Mouse (Mus musculus) left cerebral cortex, adult 2 months (tissue): Measurements from ENCODE around the gene Disp1. TPM values are rescaled to one million over a fixed set of nuclear protein-coding genes. Genes with fewer than 3 reads are reported as not detected.

Experiments used
- DNase-seq, 2 experiments: peaks; one replicate each; pipeline ENCODE4 v3.0.0; 2021 to 2022; ENCODE audit warnings: low spot score in 2 of 2, mixed read lengths in 1 of 2; ENCODE audit errors: extremely low spot score in 1 of 2
- H3K27ac ChIP-seq: fragments of 200-600 bp; 2 replicates; pipeline ENCODE4 v1.8.1; 2022
- H3K4me3 ChIP-seq: fragments of 200-600 bp; 2 replicates; pipeline ENCODE4 v1.8.1; 2022
- CTCF ChIP-seq: fragments of 200-600 bp; IDR thresholded peaks from 2 replicates; pipeline ENCODE4 v1.8.1; 2022; ENCODE audit warnings: antibody characterized with exemption, mild to moderate bottlenecking, moderate library complexity
- intact Hi-C: fragments of 180-260 bp; cut with DNase I; formaldehyde crosslinking; loops from one replicate; pipeline ENCODE4 v1.15.1; 2025
- total RNA-seq, 2 experiments: library from RNA; stranded (reverse); gene quantifications; 2 replicates each; pipeline ENCODE4 v1.2.3; 2021

Disp1 gene
- total RNA-seq, 2 experiments from 2014 or later, result 5.4 to 7.7 TPM

- no peak for DNase-seq
- intact Hi-C loops, result no loop called here
- Histone ChIP-seq H3K4me3 (no peak overlapping the region), H3K27ac (no peak overlapping the region)
- TF ChIP-seq CTCF, result no peak
These were observed 78.8 kb downstream of the Disp1 start for GRCm38 (mm10) chr1:183142566-183142965.

- no peak for DNase-seq
- TF ChIP-seq CTCF, result no peak
- Histone ChIP-seq H3K4me3 (no peak overlapping the region), H3K27ac (no peak overlapping the region)
- intact Hi-C loops, result no loop called here
These were observed 80.0 kb downstream of the Disp1 start for GRCm38 (mm10) chr1:183141329-183141728.

- TF ChIP-seq CTCF, result no peak
- intact Hi-C loops, result no loop called here
- DNase-seq, result no peak
- no peak overlapping the region for H3K27ac ChIP-seq
- H3K4me3 ChIP-seq, result no peak overlapping the region
These were observed 80.6 kb downstream of the Disp1 start for GRCm38 (mm10) chr1:183140511-183141268.

GRCm38 (mm10) chr1:183138088-183138487 is 83.2 kb downstream of the Disp1 start:
- TF ChIP-seq CTCF, result no peak
- Histone ChIP-seq H3K27ac (no peak overlapping the region), H3K4me3 (no peak overlapping the region)
- DNase-seq, result no peak
- intact Hi-C loops, result no loop called here

GRCm38 (mm10) chr1:183134427-183134826 is 86.9 kb downstream of the Disp1 start:
- no peak for DNase-seq
- no peak for TF ChIP-seq CTCF
- intact Hi-C loops, result loop anchor here (5.0 kb wide), 1 partner anchor 577 kb away; no protein-coding TSS in a partner anchor
- Histone ChIP-seq H3K4me3 (no peak overlapping the region), H3K27ac (no peak overlapping the region)

- DNase-seq, result no peak
- intact Hi-C loops, result loop anchor here (5.0 kb wide), 1 partner anchor 576 kb away; no protein-coding TSS in a partner anchor
- H3K27ac ChIP-seq, result no peak overlapping the region
- no peak for TF ChIP-seq CTCF
- H3K4me3 ChIP-seq, result no peak overlapping the region
These were observed 87.9 kb downstream of the Disp1 start for GRCm38 (mm10) chr1:183133440-183133839.

GRCm38 (mm10) chr1:183127246-183127645 is 94.1 kb downstream of the Disp1 start:
- TF ChIP-seq CTCF, result no peak
- intact Hi-C loops, result no loop called here
- DNase-seq, result no peak
- Histone ChIP-seq H3K4me3 (no peak overlapping the region), H3K27ac (no peak overlapping the region)

GRCm38 (mm10) chr1:183123725-183124124 is 97.6 kb downstream of the Disp1 start:
- intact Hi-C loops, result no loop called here
- DNase-seq, result no peak
- Histone ChIP-seq H3K4me3 (no peak overlapping the region), H3K27ac (no peak overlapping the region)
- TF ChIP-seq CTCF, result no peak

- TF ChIP-seq CTCF, result no peak
- intact Hi-C loops, result no loop called here
These were observed 100.9 kb downstream of the Disp1 start for GRCm38 (mm10) chr1:183120341-183120923.

GRCm38 (mm10) chr1:183117827-183118825 is 103.2 kb downstream of the Disp1 start:
- Histone ChIP-seq H3K27ac (no peak overlapping the region), H3K4me3 (no peak overlapping the region)
- TF ChIP-seq CTCF, result no peak
- no peak for DNase-seq
- intact Hi-C loops, result no loop called here

More at GRCm38 (mm10) chr1:183120341-183120923, 100.9 kb downstream of the Disp1 start:
- no peak for DNase-seq
- no peak overlapping the region for H3K4me3 ChIP-seq
- no peak overlapping the region for H3K27ac ChIP-seq

- DNase-seq, result no peak
- intact Hi-C loops, result no loop called here
- TF ChIP-seq CTCF, result no peak
- Histone ChIP-seq H3K4me3 (no peak overlapping the region), H3K27ac (no peak overlapping the region)
These were observed 104.1 kb downstream of the Disp1 start for GRCm38 (mm10) chr1:183116946-183117826.
